Mouse (Mus musculus) gastrocnemius, postnatal 10 days (tissue): ENCODE measurements around the gene Slc1a7. TPM values are rescaled to one million over a fixed set of nuclear protein-coding genes. Genes with fewer than 3 reads are reported as not detected.

Experiments used
- DNase-seq: peaks from one replicate; pipeline ENCODE4 v3.0.0; 2021; ENCODE audit warnings: mixed read lengths
- total RNA-seq, 2 experiments: library from RNA; stranded (reverse); gene quantifications; 2 replicates each; pipeline ENCODE4 v1.2.3; 2021

The Slc1a7 gene
- total RNA-seq, 2 experiments from 2014 or later: not detected

DNA sequence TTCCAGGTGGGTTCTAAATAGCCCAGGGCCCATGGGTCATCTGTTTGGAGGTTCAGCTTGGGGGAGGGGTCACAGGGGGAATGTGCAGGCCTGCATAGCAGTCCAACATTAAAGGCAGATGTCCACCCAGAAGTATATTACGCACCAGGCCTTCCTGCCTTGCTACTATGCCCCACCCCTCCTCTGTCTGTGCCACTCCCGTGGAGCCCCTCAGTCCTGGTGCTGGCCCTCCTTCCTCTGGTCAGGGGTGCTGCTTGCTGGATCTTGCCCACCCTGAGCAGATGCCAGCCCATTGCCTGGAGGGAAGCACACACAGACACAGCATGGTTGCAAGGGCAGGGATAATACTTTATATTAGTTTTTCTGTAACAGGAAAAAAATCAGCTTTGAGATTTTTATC is 46.3 kb downstream of the Slc1a7 start:
- no peak for DNase-seq

DNA sequence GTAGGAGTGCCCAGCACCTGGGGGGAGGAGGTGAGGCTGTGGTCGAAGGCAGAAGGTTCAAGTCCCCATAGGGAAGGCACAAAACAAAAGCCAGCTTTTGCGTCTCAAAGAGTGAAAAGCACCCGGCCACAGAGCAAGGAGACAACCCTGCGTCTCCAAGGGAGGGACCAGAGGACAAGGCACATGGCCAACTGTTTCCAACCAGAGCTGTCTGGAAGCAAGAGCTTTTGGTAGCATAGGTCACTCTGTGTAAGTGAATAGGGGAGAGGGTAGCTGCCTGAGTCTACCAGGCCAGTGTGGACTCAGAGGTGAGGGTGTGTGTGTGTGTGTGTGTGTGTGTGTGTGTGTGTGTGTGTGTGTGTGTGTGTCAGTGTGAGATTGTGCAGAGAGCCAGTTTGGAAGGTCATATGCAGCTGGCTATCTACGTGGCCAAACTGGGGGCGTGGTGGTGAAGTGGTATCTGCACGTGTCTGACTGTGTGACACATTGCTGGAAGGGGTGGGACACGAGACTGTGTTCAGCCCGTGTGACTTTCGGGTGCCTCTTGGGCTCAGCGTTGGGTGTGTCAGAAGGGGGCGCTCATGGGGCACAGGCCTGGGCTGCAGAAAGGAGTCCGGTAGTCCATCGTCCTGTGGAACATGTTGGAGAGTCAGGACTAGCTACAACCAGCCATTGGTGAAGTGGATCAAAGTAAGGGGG is 47.1 kb downstream of the Slc1a7 start:
- peak; percentile 62 for DNase-seq

DNA sequence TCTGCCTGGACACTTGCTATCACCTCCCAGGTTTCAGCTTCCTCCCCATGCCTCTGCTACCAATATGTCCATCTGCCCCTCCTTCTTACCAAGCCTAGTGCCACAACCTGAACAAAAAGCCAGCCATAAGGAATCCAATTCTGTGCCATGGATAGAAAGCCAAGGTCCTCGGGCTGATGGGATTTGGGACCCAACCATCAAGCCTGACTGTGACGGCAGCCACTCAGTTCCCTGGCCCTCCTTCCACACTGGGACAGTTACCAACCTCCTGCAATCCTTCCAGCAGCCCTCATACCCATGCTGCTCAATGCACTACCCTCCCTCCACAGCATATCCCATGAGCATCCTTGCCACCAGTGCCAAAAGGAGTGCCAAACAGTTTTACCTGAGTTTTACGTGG is 48.2 kb downstream of the Slc1a7 start:
- DNase-seq: no peak

DNA sequence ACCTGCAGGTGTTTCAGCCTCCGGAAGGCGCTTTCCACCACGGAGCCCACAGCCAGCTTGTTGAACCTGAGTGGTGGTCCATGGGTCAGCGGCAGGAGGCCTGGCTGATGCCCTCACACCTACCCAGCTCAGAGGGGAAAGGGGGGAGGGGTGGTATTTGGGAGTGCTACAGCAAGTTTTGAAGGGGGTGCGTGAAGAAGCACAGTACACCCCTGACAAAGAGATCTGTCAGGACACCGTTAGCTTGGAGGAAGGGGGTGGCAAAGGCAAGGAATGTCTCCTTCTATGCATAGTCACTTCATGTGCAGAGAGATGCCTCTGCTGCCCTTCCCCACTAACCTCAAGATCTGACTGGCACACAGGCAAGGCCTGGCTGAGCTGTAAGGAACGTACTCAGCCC is 49.7 kb downstream of the Slc1a7 start:
- DNase-seq: no peak

DNA sequence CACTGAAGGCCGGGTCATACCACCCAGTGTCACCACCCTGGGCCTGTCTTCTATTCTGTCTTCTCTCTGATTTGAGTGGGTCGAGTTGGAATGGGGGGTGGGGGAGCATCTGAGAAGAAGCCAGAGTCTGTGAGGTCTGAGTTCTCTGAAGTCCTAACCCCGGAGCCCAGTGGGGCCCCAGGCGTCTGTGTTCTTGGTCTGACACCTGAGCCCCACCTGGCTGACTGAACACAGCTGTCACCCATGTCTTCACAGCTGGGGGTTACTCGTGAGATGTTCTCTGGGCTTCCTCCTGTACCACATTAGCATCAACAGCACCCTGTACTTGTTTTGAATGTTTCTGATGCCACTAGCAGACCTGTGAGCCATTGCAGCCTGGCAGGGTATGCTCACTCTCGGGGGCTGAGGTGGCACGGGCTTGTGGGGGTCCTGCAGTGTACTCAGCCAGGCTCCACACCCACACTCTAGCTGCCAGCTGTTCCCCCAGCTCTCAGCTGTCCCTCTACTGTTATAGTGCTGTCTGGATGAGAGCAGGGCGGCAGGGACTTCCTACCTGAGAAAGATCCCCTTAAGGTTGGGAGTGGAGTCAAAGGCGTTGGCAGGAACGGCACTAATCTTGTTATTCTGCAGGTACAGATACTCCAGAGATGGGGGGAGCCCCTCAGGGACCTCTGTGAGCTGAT is 50.2 kb downstream of the Slc1a7 start:
- DNase-seq: no peak

DNA sequence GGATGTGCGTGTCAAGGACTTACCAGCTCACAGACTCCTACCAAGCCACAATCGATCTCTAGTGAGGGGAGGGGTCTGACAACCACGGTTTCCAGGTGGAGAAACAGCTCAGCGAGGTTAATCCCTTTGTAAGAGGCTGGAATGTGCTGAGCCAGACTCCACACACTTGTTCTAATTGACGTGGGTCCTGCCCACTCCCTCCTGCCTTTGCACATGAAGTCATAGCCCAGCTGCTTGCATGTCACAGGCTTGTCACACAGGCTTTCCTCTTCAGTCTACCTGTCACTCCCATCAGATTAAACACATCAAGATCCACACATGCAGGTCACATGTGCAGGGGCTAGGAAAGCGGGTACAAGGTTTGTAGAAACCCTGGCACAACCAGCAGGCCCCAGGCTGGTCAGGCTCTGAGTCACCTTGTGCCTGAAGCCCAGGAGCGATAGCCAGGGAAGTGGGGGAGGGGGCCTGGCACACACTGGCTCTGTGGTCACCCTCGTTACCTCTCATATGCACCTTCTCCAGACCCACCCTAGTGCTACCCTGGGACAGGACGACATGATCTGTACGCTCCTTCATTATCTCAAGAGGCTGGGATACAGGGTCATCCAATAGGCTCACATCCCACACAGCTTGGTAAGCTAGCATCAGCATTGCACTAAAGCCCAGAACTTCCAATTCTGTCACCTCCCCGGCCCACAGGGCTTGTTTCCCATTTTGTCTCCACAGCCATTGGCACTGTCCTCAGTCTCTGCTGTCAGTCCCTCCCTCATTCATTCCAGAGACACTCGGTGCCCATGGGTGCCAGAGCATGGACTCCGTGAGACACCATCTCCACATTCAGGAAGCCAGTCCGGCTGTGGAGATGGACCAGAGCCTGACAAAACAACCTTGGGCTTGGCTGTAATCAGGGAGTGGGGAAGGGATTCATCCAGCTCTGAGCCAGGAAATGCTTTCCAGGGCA is 51.1 kb downstream of the Slc1a7 start:
- DNase-seq: no peak

DNA sequence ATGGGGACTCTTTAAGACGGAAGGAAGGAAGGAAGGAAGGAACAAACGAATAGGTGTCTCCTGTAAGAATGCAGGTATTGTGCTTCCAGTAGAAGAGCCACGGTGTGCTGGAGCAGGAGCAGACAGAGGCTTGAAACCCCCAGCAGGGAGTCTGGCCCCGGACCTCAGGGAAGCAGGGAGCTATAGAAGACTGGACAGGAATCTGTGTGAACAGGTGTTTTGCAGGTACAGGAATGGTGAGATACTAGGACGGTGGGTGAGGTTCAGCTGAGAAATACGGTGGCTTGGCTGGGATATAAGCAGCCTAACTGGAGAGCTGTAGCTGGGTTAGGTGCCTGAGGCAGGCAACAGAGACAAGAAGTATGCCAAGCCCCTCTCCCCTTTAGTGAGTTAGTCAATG is 52.0 kb downstream of the Slc1a7 start:
- DNase-seq: no peak

DNA sequence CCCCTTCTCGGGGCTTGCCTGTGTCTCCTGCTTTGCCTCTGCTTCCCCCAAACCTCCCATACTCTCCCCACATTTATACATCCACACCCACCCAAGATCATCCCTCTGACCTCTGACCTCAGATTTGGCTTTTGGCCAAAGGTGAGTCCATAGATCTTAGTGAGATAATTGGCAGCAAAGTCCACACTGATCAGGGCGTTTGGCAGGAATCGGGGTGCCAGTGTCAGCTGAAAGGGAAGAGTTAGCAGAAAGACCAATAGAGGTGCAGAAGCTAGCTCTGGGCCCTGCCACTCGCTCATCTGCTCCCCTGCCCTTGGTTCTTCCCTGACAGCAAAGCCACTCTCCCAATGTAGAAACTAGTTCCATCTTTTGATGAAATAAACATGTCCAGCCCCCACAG is 55.1 kb downstream of the Slc1a7 start:
- no peak for DNase-seq

DNA sequence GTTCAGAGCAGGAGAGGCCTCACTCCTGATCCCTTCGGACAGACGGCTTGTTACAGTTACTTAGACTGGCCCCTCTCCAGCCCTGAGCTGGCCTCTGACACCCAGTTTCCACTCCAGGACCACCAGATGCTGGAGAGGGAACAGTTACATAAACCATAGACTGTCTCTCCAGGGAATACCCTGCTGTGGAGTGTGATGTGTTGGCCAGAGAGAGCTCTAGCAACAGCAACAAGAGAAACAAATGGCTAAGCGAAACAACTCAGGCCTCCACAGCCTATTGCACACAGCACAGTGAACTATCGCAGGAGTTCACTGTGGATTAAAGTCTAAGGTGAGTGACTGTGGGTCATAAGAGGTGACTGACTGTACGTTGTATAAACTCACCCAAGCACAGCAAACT is 56.5 kb downstream of the Slc1a7 start:
- peak; percentile 57 for DNase-seq

DNA sequence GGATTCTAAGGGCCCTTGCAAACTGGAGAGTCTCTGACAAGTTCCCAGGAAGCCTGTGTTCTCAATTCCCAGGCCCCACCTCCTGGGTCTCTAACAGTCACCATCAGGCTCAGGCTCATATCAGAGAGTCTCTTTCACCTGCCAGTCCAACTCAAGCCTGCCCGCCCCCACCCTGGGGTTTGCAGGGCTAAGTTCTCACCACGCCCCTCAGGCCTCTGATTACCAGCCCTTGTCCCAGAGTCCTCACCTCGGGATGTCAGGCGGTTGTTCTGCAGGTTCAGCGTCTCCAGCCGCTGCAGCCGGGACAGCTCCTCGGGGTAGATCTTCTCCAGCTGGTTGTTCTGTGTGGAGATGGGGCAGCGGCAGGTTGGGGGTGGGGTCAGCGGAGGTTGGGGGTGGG is 57.1 kb downstream of the Slc1a7 start:
- DNase-seq: no peak

DNA sequence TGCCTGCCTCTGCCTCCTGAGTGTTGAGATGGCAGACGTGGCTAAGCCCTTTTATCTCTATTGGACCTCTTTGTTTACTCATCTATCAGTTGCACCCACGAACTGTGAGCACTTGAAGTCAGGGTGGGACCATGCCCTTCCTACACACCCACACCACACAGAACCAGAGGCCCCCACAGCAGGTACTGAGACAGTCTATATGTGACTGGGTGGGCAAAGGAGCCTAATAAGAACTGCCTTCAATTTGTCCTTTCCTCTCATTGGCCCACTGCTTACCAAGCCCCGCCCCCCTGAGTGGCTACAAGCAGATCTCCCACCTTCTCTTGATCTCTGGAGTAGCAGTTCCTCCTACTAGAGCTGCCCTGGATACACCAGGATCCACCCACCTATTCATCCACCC is 58.1 kb downstream of the Slc1a7 start:
- DNase-seq: no peak

DNA sequence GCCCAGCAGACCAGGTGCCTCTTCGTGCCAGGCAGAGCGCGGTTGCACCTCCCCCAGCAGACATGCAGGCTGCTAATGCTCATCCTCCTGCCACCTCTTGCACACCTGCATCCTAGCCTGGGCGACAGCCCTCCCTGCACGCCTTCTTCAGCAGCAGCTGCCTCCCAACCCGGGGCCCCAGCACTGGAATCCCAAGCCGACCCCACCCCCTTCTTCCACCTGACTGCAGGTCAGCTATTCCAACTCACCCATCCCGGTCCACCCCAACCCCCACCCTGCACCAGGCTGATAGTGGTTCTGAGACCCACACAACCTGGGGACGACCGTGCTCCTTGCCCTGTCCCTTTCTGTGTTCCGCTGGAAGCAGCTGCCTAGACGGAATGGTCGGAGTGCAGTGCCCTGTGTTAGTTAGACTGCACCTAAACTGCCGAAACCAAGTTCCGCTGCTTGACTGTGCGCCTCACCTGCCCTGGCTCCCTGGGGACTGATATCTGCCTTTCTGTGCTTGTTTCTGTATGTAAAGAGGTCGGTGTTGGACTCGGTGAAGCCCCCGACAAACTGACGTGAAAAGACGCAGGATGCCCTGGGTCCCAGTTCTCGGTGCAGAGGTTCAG is 62.9 kb downstream of the Slc1a7 start:
- no peak for DNase-seq

DNA sequence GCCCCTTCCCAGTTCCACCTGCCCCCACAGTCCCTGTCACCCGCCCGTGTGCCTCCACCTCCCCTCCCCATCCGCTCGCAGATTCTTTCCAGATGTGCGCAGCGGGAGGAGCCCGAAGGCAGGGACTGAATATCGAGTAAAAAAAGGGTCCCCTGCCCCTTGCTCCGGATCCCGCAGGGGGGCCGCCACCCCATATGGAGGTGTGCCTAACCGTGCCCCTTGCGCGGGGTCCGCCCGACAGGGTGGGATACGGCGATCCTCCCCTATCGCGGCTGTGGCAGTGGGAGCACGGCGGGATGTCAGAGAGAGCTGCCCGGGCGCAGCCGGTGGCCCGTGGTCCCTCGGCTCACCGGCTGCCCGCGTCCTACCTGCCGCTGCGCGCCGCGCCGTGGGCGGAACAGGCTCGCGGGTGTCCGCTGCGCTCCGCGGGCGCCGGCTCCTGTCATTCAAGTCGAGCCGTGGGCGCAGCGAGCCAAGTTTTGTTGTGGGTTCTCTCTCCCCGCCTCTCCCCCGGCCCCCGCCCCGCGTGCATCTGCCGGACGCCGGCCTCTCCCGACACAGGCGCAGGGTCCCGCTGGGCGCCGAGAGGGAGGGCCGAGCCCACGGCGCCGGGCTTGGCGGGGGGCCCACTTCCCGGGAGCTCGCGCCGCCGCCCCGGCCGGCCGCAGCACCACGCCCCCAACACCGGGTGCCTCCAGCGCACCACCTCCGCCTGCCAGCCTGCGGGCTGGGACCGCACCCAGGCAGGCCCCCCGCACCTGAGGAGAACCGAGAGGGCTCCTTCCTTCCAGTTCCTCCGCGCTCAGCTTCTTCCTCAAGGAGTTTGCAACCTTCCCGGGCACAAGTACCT is 63.6 kb downstream of the Slc1a7 start:
- peak; percentile 74 for DNase-seq

DNA sequence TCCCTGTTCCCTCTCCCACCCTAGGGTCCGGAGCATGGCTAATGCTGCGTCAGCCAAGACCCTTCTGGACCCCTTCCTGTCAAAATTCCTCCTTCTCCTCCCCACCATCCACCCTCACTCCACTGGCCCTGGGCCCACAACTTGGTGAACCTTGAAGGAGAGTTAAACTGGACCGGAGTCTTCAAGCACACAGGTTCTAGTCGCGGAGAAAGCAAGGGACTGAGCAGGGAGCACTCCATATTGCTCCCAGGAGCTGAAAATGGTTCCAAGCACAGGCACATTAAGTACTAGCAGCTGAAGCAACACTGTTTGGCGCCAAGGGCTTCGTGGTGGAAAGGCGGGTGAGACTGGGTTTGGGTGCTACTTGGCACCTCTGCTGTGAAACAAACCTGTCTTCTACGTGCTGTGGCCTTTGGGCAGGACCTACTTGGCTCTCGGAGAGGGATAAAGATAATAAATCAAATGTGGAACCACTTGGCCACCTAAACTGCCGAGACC is 64.3 kb downstream of the Slc1a7 start:
- DNase-seq: no peak

DNA sequence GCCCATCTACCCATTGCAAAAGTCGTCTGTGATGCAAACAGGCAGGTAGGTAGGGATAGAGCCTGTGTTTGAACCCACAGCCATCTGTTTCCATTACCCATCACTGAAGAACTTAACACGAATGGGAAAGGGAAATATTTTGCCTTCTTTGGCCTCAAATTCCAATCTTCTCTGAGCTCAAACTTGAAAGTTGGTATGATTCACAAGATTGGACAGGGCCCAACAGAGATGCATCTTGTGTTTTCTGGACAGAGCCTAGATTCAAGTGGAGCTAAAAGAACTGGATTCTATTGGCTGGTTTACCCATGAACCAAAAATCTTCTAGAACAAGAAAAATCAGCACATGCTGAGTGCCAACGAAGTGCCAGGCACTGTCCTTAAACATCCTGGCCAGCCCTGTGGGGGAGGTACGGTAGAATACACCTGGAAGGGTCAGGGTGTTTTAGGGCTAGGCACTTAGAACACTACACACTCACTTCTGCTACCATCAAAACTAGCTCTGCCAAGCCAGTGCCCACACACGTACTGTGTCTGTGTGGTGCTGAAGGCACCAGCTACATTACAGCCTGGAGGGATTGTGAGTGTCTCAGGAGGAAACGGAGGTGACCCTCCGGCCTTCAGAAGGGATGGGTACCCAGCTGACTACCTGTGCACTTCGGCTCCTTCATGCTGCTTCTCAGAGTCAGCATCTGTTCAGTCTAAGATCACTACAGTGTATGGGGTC is 65.1 kb downstream of the Slc1a7 start:
- no peak for DNase-seq

DNA sequence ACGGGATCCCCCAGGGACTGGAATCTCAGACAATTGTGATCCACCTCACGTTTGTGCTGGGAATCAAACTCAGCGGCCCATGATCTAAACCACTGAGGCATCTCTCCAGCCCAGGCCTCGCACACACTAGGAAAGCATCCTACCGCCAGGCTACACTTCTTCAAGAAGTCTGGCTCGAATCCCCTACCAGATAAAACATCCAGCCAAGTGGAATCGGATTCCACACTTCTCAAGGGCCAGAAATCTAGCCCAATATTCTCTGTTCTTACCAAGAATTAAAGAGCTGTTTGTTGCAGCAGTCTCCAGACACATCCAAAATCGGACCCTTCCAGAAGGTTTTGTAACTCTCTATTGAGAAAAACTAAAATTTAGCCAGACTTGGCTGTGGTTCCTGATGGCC is 68.9 kb downstream of the Slc1a7 start:
- no peak for DNase-seq

DNA sequence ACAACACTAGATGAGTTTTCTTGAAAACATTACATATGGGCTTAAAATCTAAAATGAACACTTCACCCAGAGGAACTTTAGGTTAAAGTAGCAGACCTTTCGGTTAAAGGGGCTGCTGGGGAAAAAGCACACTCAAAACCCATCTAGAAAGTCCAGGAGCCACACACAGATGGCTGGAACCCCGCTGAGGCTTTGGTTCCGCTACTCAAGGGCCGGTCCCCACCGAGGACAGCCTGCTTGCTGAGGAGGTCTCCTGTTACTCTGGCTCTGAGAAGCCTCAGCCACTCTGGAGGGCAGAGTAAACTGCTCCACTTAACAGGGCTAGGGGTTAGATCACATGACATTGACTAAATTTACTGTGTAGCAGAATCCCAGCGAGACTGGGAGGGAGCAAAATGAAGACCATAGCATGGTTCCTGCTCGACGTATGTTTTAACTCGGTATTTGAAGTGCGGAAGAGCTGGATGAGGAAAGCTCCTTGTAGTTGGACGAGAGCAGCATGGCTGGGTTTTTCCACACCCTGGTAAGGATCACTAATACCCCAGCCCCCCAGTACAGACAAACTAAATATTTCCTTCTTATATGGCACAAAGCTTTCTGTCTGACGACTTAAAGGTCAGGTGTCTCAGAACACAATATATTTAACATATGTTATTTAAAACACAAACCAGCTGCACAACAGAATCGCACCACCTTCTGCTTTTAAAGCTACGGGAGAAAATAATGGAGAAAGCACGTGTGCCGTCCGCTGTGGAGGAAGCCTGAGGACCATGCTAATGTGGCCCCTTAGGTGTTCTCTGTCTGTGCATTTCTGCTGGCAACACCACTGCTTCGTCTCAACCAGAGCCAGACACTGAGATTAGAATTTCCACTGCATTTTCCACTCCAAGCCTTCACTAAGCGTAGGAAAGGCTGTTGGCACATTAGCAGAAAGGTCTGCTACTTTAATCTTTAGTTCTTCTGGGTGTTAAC is 77.3 kb downstream of the Slc1a7 start:
- no peak for DNase-seq

DNA sequence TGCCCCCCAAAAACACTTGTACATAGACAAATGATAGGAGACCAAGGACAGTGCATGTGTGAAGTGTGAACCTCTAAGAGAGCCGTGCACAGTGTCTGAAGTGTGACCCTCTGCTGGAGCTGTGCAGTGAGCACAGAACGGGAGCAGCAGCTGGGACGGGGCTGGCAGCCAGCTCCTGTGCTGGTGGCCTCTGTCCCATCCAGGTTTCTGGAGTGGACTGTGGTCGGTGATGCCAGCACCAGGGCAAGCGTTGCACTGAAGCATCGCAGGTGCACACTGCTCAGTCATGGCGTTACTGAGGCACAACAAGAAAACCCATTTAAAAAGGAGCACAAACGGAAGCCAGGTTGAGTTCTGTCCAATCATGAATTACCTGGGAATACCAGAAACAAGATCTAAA is 78.0 kb downstream of the Slc1a7 start:
- peak; percentile 45 for DNase-seq

DNA sequence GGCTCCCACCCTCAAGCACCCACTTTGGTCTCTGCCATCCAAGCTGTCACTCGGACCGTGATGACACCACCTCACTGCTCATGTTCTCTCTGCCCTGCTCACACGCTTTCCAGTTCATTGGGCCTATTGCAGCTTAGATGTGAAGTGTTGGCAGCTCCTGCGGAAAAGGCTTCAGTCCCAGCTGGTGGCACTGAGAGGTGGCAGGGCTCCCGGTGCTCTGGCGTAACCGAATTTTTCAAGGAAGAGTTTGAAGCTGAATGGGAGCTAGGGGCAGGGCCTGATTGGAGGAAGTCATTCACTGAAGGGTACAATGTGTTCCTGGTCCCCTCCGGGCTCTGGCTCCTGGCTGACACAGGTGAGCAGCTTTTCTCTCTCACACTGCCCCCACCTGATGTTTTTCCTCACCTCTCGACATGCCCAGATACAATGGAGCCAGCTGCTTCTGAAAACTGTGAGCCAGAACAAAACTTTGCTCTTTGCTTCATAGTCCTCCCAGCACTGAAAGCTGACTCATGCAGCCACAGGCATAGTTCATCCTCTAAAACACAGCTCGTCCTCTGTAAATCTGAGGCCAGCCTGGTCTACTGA is 83.6 kb downstream of the Slc1a7 start:
- no peak for DNase-seq
